Mouse (Mus musculus) midbrain, embryonic 15.5 days (tissue): Measurements from ENCODE around the gene Pla2g4a. TPM values are rescaled to one million over a fixed set of nuclear protein-coding genes. Genes with fewer than 3 reads are reported as not detected.
"Not testable (repeated sequence)": the region's sequence is repeated elsewhere in the genome, so short reads cannot be mapped to it uniquely, and the experiment has no call there.

ENCODE experiments used
- ATAC-seq: fragments of 200-750 bp; cut with Nextera tagmentation; replicated peaks from 2 replicates; pipeline ENCODE4 v1.8.0; 2017; ENCODE audit warnings: moderate TSS enrichment
- H3K27ac ChIP-seq: fragments of 300-500 bp; sonication (generic); 2 replicates; pipeline ENCODE4 v1.5.1; 2015; ENCODE audit warnings: mild to moderate bottlenecking, inconsistent platforms
- H3K27me3 ChIP-seq: fragments of 300-500 bp; sonication (generic); replicated peaks from 2 replicates; pipeline ENCODE4 v1.6.1; 2015; ENCODE audit warnings: inconsistent platforms
- H3K36me3 ChIP-seq: fragments of 300-500 bp; sonication (generic); replicated peaks from 2 replicates; pipeline ENCODE4 v1.6.1; 2015; ENCODE audit warnings: inconsistent platforms
- H3K4me1 ChIP-seq: fragments of 300-500 bp; sonication (generic); 2 replicates; pipeline ENCODE4 v1.6.1; 2015; ENCODE audit warnings: inconsistent platforms
- H3K4me2 ChIP-seq: fragments of 300-500 bp; sonication (generic); 2 replicates; pipeline ENCODE4 v1.6.1; 2015; ENCODE audit warnings: inconsistent platforms, mild to moderate bottlenecking, moderate library complexity
- H3K4me3 ChIP-seq: fragments of 300-500 bp; sonication (generic); 2 replicates; pipeline ENCODE4 v1.5.1; 2015; ENCODE audit warnings: mild to moderate bottlenecking, inconsistent platforms
- H3K9ac ChIP-seq: fragments of 300-500 bp; sonication (generic); 2 replicates; pipeline ENCODE4 v1.6.1; 2015; ENCODE audit warnings: mild to moderate bottlenecking, inconsistent platforms
- H3K9me3 ChIP-seq: fragments of 300-500 bp; sonication (generic); 2 replicates; pipeline ENCODE4 v1.6.1; 2016; ENCODE audit warnings: inconsistent platforms
- WGBS: fragments of 180-500 bp; shearing (Covaris S2); methylation state at CpG from one replicate; pipeline ENCODE4 v1.1.7; 2015; ENCODE audit warnings: mixed read lengths; 5-methylcytosine and 5-hydroxymethylcytosine counted together
- polyA plus RNA-seq: library from polyadenylated mRNA; unstranded; fragments of >200 nt; fragmentation: Nextera tagmentation; extraction: Ambion mirVana; gene quantifications from 2 replicates; pipeline ENCODE4 v1.2.1, GENCODE M21; 2015

Gene Pla2g4a
- polyA plus RNA-seq, 1 experiment from 2014 or later: 0.74 TPM

- WGBS: 82% methylated on average over 3 of the region's 3 CpGs
- Histone ChIP-seq H3K4me2 (no peak overlapping the region), H3K4me1 (no peaks in the 10 kb centered on the region), H3K4me3 (no peak overlapping the region), H3K27ac (no peak overlapping the region), H3K36me3 (no peaks in the 10 kb centered on the region), H3K27me3 (no peaks in the 10 kb centered on the region), H3K9ac (no peak overlapping the region), H3K9me3 (no peaks in the 10 kb centered on the region)
- ATAC-seq: no peak
These were observed 10.4 kb downstream of the Pla2g4a start for GRCm38 (mm10) chr1:149950656-149951055.

- Histone ChIP-seq H3K4me2 (no peak overlapping the region), H3K9me3 (no peaks in the 10 kb centered on the region), H3K4me1 (no peaks in the 10 kb centered on the region), H3K9ac (no peak overlapping the region), H3K36me3 (no peaks in the 10 kb centered on the region), H3K27me3 (no peaks in the 10 kb centered on the region), H3K27ac (no peak overlapping the region), H3K4me3 (no peak overlapping the region)
- WGBS: 90% methylated on average over 1 of the region's 1 CpGs
- no peak for ATAC-seq
These were observed 10.8 kb downstream of the Pla2g4a start for GRCm38 (mm10) chr1:149950254-149950653.

- Histone ChIP-seq H3K27me3 (no peaks in the 10 kb centered on the region), H3K4me3 (no peak overlapping the region), H3K9ac (no peak overlapping the region), H3K9me3 (no peaks in the 10 kb centered on the region), H3K36me3 (no peaks in the 10 kb centered on the region), H3K4me1 (no peaks in the 10 kb centered on the region), H3K27ac (no peak overlapping the region), H3K4me2 (no peak overlapping the region)
- 99% methylated on average over 1 of the region's 1 CpGs for WGBS
- ATAC-seq: no peak
These were observed 11.8 kb downstream of the Pla2g4a start for GRCm38 (mm10) chr1:149949334-149949733.

- no peaks in the 10 kb centered on the region for H3K27me3 ChIP-seq
- no peaks in the 10 kb centered on the region for H3K4me1 ChIP-seq
- 89% methylated on average over 8 of the region's 8 CpGs for WGBS
- H3K4me3 ChIP-seq: no peak overlapping the region
- H3K9me3 ChIP-seq: no peaks in the 10 kb centered on the region
- H3K9ac ChIP-seq: no peak overlapping the region
- no peak for ATAC-seq
- no peak overlapping the region for H3K27ac ChIP-seq
- H3K4me2 ChIP-seq: no peak overlapping the region
- no peaks in the 10 kb centered on the region for H3K36me3 ChIP-seq
These were observed 12.8 kb downstream of the Pla2g4a start for GRCm38 (mm10) chr1:149948066-149948825.

GRCm38 (mm10) chr1:149946993-149947392, 14.1 kb downstream of the Pla2g4a start:
- H3K9me3 ChIP-seq: no peaks in the 10 kb centered on the region
- H3K27me3 ChIP-seq: no peaks in the 10 kb centered on the region
- H3K4me1 ChIP-seq: no peaks in the 10 kb centered on the region
- no peak overlapping the region for H3K4me2 ChIP-seq
- 66% methylated on average over 5 of the region's 5 CpGs for WGBS
- no peak overlapping the region for H3K4me3 ChIP-seq
- no peak for ATAC-seq
- H3K27ac ChIP-seq: no peak overlapping the region
- H3K9ac ChIP-seq: no peak overlapping the region
- no peaks in the 10 kb centered on the region for H3K36me3 ChIP-seq

GRCm38 (mm10) chr1:149946432-149946831, 14.7 kb downstream of the Pla2g4a start:
- Histone ChIP-seq H3K27ac (no peak overlapping the region), H3K9ac (no peak overlapping the region), H3K4me1 (no peaks in the 10 kb centered on the region), H3K36me3 (no peaks in the 10 kb centered on the region), H3K4me2 (no peak overlapping the region), H3K27me3 (no peaks in the 10 kb centered on the region), H3K4me3 (no peak overlapping the region), H3K9me3 (no peaks in the 10 kb centered on the region)
- WGBS: 91% methylated on average over 3 of the region's 3 CpGs
- no peak for ATAC-seq

- H3K9ac ChIP-seq: no peak overlapping the region
- WGBS: 75% methylated on average over 2 of the region's 2 CpGs
- no peaks in the 10 kb centered on the region for H3K36me3 ChIP-seq
- no peak overlapping the region for H3K4me3 ChIP-seq
- no peaks in the 10 kb centered on the region for H3K4me1 ChIP-seq
- ATAC-seq: no peak
- no peaks in the 10 kb centered on the region for H3K9me3 ChIP-seq
- no peak overlapping the region for H3K27ac ChIP-seq
- H3K4me2 ChIP-seq: no peak overlapping the region
- H3K27me3 ChIP-seq: no peaks in the 10 kb centered on the region
These were observed 17.5 kb downstream of the Pla2g4a start for GRCm38 (mm10) chr1:149943611-149944010.

- H3K4me3 ChIP-seq: no peak overlapping the region
- no peaks in the 10 kb centered on the region for H3K9me3 ChIP-seq
- 93% methylated on average over 1 of the region's 1 CpGs for WGBS
- no peak overlapping the region for H3K9ac ChIP-seq
- no peaks in the 10 kb centered on the region for H3K27me3 ChIP-seq
- H3K4me2 ChIP-seq: no peak overlapping the region
- H3K27ac ChIP-seq: no peak overlapping the region
- H3K36me3 ChIP-seq: no peaks in the 10 kb centered on the region
- no peaks in the 10 kb centered on the region for H3K4me1 ChIP-seq
- ATAC-seq: no peak
These were observed 20.8 kb downstream of the Pla2g4a start for GRCm38 (mm10) chr1:149940301-149940700.

GRCm38 (mm10) chr1:149939261-149940032, 21.6 kb downstream of the Pla2g4a start:
- H3K27me3 ChIP-seq: no peaks in the 10 kb centered on the region
- H3K4me2 ChIP-seq: no peak overlapping the region
- H3K4me1 ChIP-seq: no peaks in the 10 kb centered on the region
- no peaks in the 10 kb centered on the region for H3K36me3 ChIP-seq
- 91% methylated on average over 9 of the region's 9 CpGs for WGBS
- no peak for ATAC-seq
- no peak overlapping the region for H3K4me3 ChIP-seq
- H3K27ac ChIP-seq: no peak overlapping the region
- no peaks in the 10 kb centered on the region for H3K9me3 ChIP-seq
- no peak overlapping the region for H3K9ac ChIP-seq

GRCm38 (mm10) chr1:149937825-149938224, 23.3 kb downstream of the Pla2g4a start:
- no peaks in the 10 kb centered on the region for H3K27me3 ChIP-seq
- H3K4me3 ChIP-seq: no peak overlapping the region
- H3K9ac ChIP-seq: no peak overlapping the region
- no peaks in the 10 kb centered on the region for H3K36me3 ChIP-seq
- ATAC-seq: no peak
- H3K27ac ChIP-seq: no peak overlapping the region
- H3K9me3 ChIP-seq: no peaks in the 10 kb centered on the region
- no peak overlapping the region for H3K4me2 ChIP-seq
- no peaks in the 10 kb centered on the region for H3K4me1 ChIP-seq
- 92% methylated on average over 4 of the region's 4 CpGs for WGBS

- H3K27me3 ChIP-seq: no peaks in the 10 kb centered on the region
- no peaks in the 10 kb centered on the region for H3K9me3 ChIP-seq
- no peak overlapping the region for H3K4me3 ChIP-seq
- H3K27ac ChIP-seq: no peak overlapping the region
- no peaks in the 10 kb centered on the region for H3K4me1 ChIP-seq
- 68% methylated on average over 5 of the region's 5 CpGs for WGBS
- H3K36me3 ChIP-seq: no peaks in the 10 kb centered on the region
- H3K4me2 ChIP-seq: no peak overlapping the region
- no peak for ATAC-seq
- no peak overlapping the region for H3K9ac ChIP-seq
These were observed 31.9 kb downstream of the Pla2g4a start for GRCm38 (mm10) chr1:149929140-149929539.

- H3K4me1 ChIP-seq, H3K27ac ChIP-seq, H3K4me2 ChIP-seq, H3K9ac ChIP-seq, H3K9me3 ChIP-seq, H3K27me3 ChIP-seq, H3K4me3 ChIP-seq, ATAC-seq, H3K36me3 ChIP-seq: not testable (repeated sequence)
- 88% methylated on average over 1 of the region's 1 CpGs for WGBS
These were observed 37.4 kb downstream of the Pla2g4a start for GRCm38 (mm10) chr1:149923737-149924136.

- ATAC-seq: no peak
- Histone ChIP-seq H3K9me3 (no peaks in the 10 kb centered on the region), H3K27ac (no peak overlapping the region), H3K4me2 (no peak overlapping the region), H3K4me3 (no peak overlapping the region), H3K9ac (no peak overlapping the region), H3K36me3 (no peaks in the 10 kb centered on the region), H3K4me1 (no peaks in the 10 kb centered on the region), H3K27me3 (no peaks in the 10 kb centered on the region)
- 20% methylated on average over 1 of the region's 1 CpGs for WGBS
These were observed 38.9 kb downstream of the Pla2g4a start for GRCm38 (mm10) chr1:149922219-149922618.
